Mouse (Mus musculus) heart, embryonic 12.5 days (tissue): ENCODE results near the gene Clstn2. TPM values are rescaled to one million over a fixed set of nuclear protein-coding genes. Genes with fewer than 3 reads are reported as not detected.

Source experiments
- ATAC-seq: fragments of 200-750 bp; cut with Nextera tagmentation; 2 replicates; pipeline ENCODE4 v1.8.0; 2017; ENCODE audit warnings: moderate TSS enrichment, moderate library complexity; ENCODE audit not compliant: insufficient number of reproducible peaks, low FRiP score
- H3K27ac ChIP-seq: fragments of 300-500 bp; sonication (generic); 2 replicates; pipeline ENCODE4 v1.5.1; 2016; ENCODE audit warnings: mild to moderate bottlenecking, moderate library complexity; ENCODE audit not compliant: poor library complexity, severe bottlenecking
- H3K27me3 ChIP-seq: fragments of 300-500 bp; sonication (generic); replicated peaks from 2 replicates; pipeline ENCODE4 v1.6.1; 2016; ENCODE audit warnings: mild to moderate bottlenecking, moderate library complexity
- H3K36me3 ChIP-seq: fragments of 300-500 bp; sonication (generic); 2 replicates; pipeline ENCODE4 v1.6.1; 2016; ENCODE audit warnings: mild to moderate bottlenecking, moderate library complexity
- H3K4me1 ChIP-seq: fragments of 300-500 bp; sonication (generic); replicated peaks from 2 replicates; pipeline ENCODE4 v1.6.1; 2016; ENCODE audit warnings: mild to moderate bottlenecking
- H3K4me2 ChIP-seq: fragments of 300-500 bp; sonication (generic); 2 replicates; pipeline ENCODE4 v1.6.1; 2016; ENCODE audit warnings: mild to moderate bottlenecking, moderate library complexity
- H3K4me3 ChIP-seq: fragments of 300-500 bp; sonication (generic); 2 replicates; pipeline ENCODE4 v1.5.1; 2016; ENCODE audit warnings: mild to moderate bottlenecking
- H3K9ac ChIP-seq: fragments of 300-500 bp; sonication (generic); 2 replicates; pipeline ENCODE4 v1.6.1; 2016; ENCODE audit warnings: mild to moderate bottlenecking, moderate library complexity
- H3K9me3 ChIP-seq: fragments of 300-500 bp; sonication (generic); replicated peaks from 2 replicates; pipeline ENCODE4 v1.6.1; 2016; ENCODE audit warnings: mild to moderate bottlenecking, moderate library complexity
- WGBS: fragments of 180-500 bp; shearing (Covaris S2); methylation state at CpG from one replicate; pipeline ENCODE4 v1.1.7; 2016; 5-methylcytosine and 5-hydroxymethylcytosine counted together
- polyA plus RNA-seq: library from polyadenylated mRNA; unstranded; fragments of >200 nt; fragmentation: Nextera tagmentation; extraction: Ambion mirVana; gene quantifications from 2 replicates; pipeline ENCODE4 v1.2.1, GENCODE M21; 2016

Clstn2 gene
- polyA plus RNA-seq, 1 experiment from 2014 or later: 1.2 TPM

GRCm38 (mm10) chr9:97541419-97541818 lies 491.6 kb downstream of the Clstn2 start:
- WGBS: 87% methylated on average over 6 of the region's 6 CpGs

GRCm38 (mm10) chr9:97538075-97538779 lies 494.8 kb downstream of the Clstn2 start:
- no peak for ATAC-seq
- H3K4me2 ChIP-seq: no peak overlapping the region
- no peak overlapping the region for H3K27ac ChIP-seq
- no peaks in the 10 kb centered on the region for H3K36me3 ChIP-seq
- H3K4me3 ChIP-seq: no peak overlapping the region
- H3K9me3 ChIP-seq: no peaks in the 10 kb centered on the region
- no peak overlapping the region for H3K9ac ChIP-seq
- H3K27me3 ChIP-seq: peaks cover 5% of the 10 kb centered on the region; the same call in 1 of the 2 replicates
- no peaks in the 10 kb centered on the region for H3K4me1 ChIP-seq
- 63% methylated on average over 8 of the region's 8 CpGs for WGBS

More at GRCm38 (mm10) chr9:97541419-97541818, 491.6 kb downstream of the Clstn2 start:
- no peak for ATAC-seq
- Histone ChIP-seq H3K4me3 (no peak overlapping the region), H3K36me3 (no peaks in the 10 kb centered on the region), H3K4me2 (no peak overlapping the region), H3K4me1 (0 out of 2 replicates have a peak, but pooled peaks cover 4% of the 10 kb centered on the region), H3K27me3 (peaks cover 3% of the 10 kb centered on the region; the same call in 1 of the 2 replicates), H3K27ac (no peak overlapping the region), H3K9me3 (no peaks in the 10 kb centered on the region), H3K9ac (no peak overlapping the region)

DNA sequence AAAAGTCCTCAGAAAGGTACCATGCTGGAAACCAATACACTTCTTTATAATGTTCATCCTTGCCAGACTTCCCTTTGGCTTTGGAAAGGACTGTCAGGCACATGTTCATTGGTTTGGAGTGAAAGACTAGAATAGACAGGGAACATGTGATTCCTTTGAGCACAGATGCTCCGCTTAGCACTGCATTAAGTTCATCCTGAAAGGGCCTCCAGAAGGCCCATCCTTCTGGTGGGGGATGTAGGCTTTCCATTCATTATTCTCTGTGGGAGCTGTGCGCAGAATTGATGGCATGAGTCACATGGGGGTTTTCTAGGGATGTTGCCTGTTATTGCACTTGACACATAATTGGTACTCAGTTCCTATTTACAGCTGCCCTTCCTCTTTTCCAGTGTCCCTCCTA lies 498.8 kb downstream of the Clstn2 start:
- H3K4me1 ChIP-seq: no peaks in the 10 kb centered on the region
- H3K9ac ChIP-seq: no peak overlapping the region
- no peak overlapping the region for H3K4me2 ChIP-seq
- H3K4me3 ChIP-seq: no peak overlapping the region
- H3K9me3 ChIP-seq: no peaks in the 10 kb centered on the region
- H3K36me3 ChIP-seq: no peaks in the 10 kb centered on the region
- ATAC-seq: no peak
- no peak overlapping the region for H3K27ac ChIP-seq
- WGBS: 85% methylated on average over 2 of the region's 2 CpGs
- peaks cover 2% of the 10 kb centered on the region; the same call in 1 of the 2 replicates for H3K27me3 ChIP-seq

DNA sequence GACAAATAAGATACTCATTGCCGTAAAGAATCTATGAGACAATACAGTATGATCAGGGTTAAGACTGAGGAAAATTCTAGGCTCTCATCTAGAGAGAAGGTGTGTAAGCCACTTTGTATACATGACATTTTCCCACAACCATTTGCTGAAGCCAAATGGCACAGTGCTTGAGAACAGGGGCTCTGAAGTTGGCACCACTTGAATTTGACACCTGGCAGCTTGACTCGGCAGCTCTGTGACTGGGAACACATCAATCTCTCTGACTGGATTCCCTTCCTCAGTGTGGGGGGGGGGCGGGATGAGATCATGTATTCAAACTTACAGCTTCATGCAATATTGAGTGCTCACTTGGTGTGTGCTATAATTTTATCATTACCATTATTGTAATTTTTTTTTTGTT lies 499.7 kb downstream of the Clstn2 start:
- no peak overlapping the region for H3K4me2 ChIP-seq
- H3K9me3 ChIP-seq: no peaks in the 10 kb centered on the region
- H3K4me3 ChIP-seq: no peak overlapping the region
- 78% methylated on average over 3 of the region's 3 CpGs for WGBS
- H3K27ac ChIP-seq: no peak overlapping the region
- ATAC-seq: no peak
- no peaks in the 10 kb centered on the region for H3K36me3 ChIP-seq
- H3K9ac ChIP-seq: no peak overlapping the region
- H3K27me3 ChIP-seq: 0 out of 2 replicates have a peak, but pooled peaks cover 2% of the 10 kb centered on the region
- H3K4me1 ChIP-seq: no peaks in the 10 kb centered on the region

- no peaks in the 10 kb centered on the region for H3K36me3 ChIP-seq
- no peak overlapping the region for H3K4me3 ChIP-seq
- no peaks in the 10 kb centered on the region for H3K9me3 ChIP-seq
- WGBS: 89% methylated on average over 13 of the region's 13 CpGs
- no peaks in the 10 kb centered on the region for H3K4me1 ChIP-seq
- 0 out of 2 replicates have a peak, but pooled peaks cover 2% of the 10 kb centered on the region for H3K27me3 ChIP-seq
- ATAC-seq: no peak
- no peak overlapping the region for H3K4me2 ChIP-seq
- H3K27ac ChIP-seq: no peak overlapping the region
- no peak overlapping the region for H3K9ac ChIP-seq
Measured at GRCm38 (mm10) chr9:97532536-97532935, 500.4 kb downstream of the Clstn2 start.

GRCm38 (mm10) chr9:97527926-97528325 lies 505.1 kb downstream of the Clstn2 start:
- no peaks in the 10 kb centered on the region for H3K9me3 ChIP-seq
- H3K4me2 ChIP-seq: no peak overlapping the region
- H3K4me3 ChIP-seq: no peak overlapping the region
- no peak overlapping the region for H3K9ac ChIP-seq
- no peak for ATAC-seq
- no peaks in the 10 kb centered on the region for H3K4me1 ChIP-seq
- H3K27me3 ChIP-seq: no peaks in the 10 kb centered on the region
- WGBS: 85% methylated on average over 1 of the region's 1 CpGs
- no peaks in the 10 kb centered on the region for H3K36me3 ChIP-seq
- H3K27ac ChIP-seq: no peak overlapping the region

GRCm38 (mm10) chr9:97527276-97527675 lies 505.7 kb downstream of the Clstn2 start:
- Histone ChIP-seq H3K27me3 (no peaks in the 10 kb centered on the region), H3K36me3 (no peaks in the 10 kb centered on the region), H3K9me3 (no peaks in the 10 kb centered on the region), H3K4me1 (no peaks in the 10 kb centered on the region), H3K4me2 (no peak overlapping the region), H3K27ac (no peak overlapping the region), H3K4me3 (no peak overlapping the region), H3K9ac (no peak overlapping the region)
- ATAC-seq: no peak
- WGBS: 84% methylated on average over 1 of the region's 1 CpGs

DNA sequence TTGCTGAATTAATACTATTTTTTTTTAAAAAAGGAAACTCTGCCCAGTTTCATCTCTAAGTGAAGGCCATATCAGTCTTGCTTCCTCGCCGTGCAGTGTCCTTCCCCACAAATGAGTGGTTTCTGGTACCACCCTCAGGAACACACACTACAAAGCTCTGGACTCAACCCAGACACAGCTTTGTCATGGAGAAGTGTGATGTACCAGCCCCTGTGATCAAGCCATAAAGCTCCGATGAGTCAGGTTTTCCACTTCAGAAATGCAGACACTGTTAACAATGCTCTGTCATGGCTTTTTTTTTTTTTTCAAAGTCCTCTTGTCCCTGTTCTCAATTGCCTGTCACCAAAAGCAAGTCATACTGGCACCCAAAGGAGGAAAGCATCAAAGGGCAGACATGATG lies 507.4 kb downstream of the Clstn2 start:
- ATAC-seq: no peak
- Histone ChIP-seq H3K4me2 (no peak overlapping the region), H3K4me1 (no peaks in the 10 kb centered on the region), H3K9me3 (no peaks in the 10 kb centered on the region), H3K9ac (no peak overlapping the region), H3K36me3 (no peaks in the 10 kb centered on the region), H3K27ac (no peak overlapping the region), H3K27me3 (no peaks in the 10 kb centered on the region), H3K4me3 (no peak overlapping the region)
- 59% methylated on average over 3 of the region's 3 CpGs for WGBS

DNA sequence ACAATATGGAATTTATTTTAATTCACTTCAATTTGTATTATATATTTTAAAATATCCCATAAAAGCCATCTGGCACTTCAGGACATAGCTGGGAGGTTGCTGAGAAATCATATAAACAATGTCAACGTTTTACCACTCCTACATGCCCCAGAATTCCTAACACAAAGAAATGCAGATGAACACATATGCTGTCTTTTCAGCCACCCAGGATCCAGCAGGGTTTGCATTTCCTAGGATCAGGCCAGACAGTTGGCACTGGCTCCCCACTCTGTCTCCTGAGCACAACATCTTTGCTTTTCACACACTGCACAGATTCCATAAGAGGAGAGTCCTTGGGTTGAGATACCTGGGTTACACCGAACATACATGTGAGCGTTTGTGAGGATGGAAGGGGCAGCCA lies 508.1 kb downstream of the Clstn2 start:
- H3K27ac ChIP-seq: no peak overlapping the region
- no peaks in the 10 kb centered on the region for H3K27me3 ChIP-seq
- no peaks in the 10 kb centered on the region for H3K4me1 ChIP-seq
- 74% methylated on average over 3 of the region's 3 CpGs for whole genome bisulfite sequencing
- no peak overlapping the region for H3K9ac ChIP-seq
- no peak overlapping the region for H3K4me3 ChIP-seq
- H3K36me3 ChIP-seq: no peaks in the 10 kb centered on the region
- H3K4me2 ChIP-seq: no peak overlapping the region
- no peaks in the 10 kb centered on the region for H3K9me3 ChIP-seq
- ATAC-seq: no peak

DNA sequence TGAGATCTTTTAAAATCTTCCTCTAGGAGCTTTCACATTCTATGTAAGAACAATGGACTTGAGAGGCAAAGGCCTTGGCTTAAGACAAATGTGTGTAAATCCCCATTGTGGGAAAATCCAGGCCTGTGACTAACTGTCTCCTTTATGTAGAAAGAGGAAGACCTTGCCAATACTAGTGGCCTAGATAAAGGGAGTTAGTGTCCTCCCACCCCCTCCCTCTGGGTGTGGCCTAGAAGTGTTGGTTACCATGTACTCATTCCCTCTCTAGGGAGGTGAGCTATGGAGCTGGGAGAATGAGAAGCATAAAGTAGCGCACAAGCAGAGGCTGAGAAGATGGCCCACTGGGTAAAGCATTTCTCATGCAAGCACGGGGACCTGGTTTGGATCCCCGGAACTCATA lies 512.2 kb downstream of the Clstn2 start:
- H3K27me3 ChIP-seq: no peaks in the 10 kb centered on the region
- ATAC-seq: no peak
- WGBS: 92% methylated on average over 3 of the region's 3 CpGs
- no peak overlapping the region for H3K4me3 ChIP-seq
- H3K9me3 ChIP-seq: no peaks in the 10 kb centered on the region
- no peak overlapping the region for H3K4me2 ChIP-seq
- no peak overlapping the region for H3K9ac ChIP-seq
- H3K27ac ChIP-seq: no peak overlapping the region
- H3K36me3 ChIP-seq: no peaks in the 10 kb centered on the region
- no peaks in the 10 kb centered on the region for H3K4me1 ChIP-seq

DNA sequence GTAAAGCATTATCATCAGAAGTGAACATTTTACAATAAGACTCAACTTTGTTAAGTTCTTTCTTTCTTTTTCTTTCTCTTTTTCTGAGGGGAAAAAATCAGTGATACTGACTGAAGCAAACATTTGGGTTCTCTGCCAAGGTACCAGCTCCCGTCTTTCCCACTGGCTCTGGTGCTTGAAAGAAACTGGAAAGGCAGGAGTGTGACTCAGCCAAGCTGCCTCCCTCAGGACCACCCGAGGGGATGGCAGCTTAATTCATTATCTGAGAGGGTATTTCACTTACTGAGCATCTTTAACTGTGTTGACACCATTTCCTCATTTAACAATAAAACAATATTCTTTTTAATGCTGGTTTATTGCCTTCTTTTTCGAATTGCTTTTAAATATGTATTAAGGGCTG lies 516.0 kb downstream of the Clstn2 start:
- H3K4me2 ChIP-seq: no peak overlapping the region
- H3K27me3 ChIP-seq: no peaks in the 10 kb centered on the region
- no peak overlapping the region for H3K4me3 ChIP-seq
- no peaks in the 10 kb centered on the region for H3K36me3 ChIP-seq
- 53% methylated on average over 3 of the region's 3 CpGs for WGBS
- H3K27ac ChIP-seq: no peak overlapping the region
- ATAC-seq: no peak
- no peak overlapping the region for H3K9ac ChIP-seq
- no peaks in the 10 kb centered on the region for H3K4me1 ChIP-seq
- no peaks in the 10 kb centered on the region for H3K9me3 ChIP-seq

- H3K9me3 ChIP-seq: no peaks in the 10 kb centered on the region
- no peak for ATAC-seq
- no peak overlapping the region for H3K4me2 ChIP-seq
- H3K4me1 ChIP-seq: no peaks in the 10 kb centered on the region
- H3K27ac ChIP-seq: no peak overlapping the region
- H3K9ac ChIP-seq: no peak overlapping the region
- H3K27me3 ChIP-seq: no peaks in the 10 kb centered on the region
- H3K36me3 ChIP-seq: no peaks in the 10 kb centered on the region
- 75% methylated on average over 2 of the region's 2 CpGs for WGBS
- no peak overlapping the region for H3K4me3 ChIP-seq
Measured at GRCm38 (mm10) chr9:97514639-97515038, 518.3 kb downstream of the Clstn2 start.
